Mouse (Mus musculus) MEL (cell line): ENCODE measurements around the gene Gm21828.
"Not testable (repeated sequence)": the region's sequence is repeated elsewhere in the genome, so short reads cannot be mapped to it uniquely, and the experiment has no call there.

Source experiments
- CTCF ChIP-seq, 3 experiments: IDR thresholded peaks in 2 of 3; conservative IDR thresholded peaks in 1 of 3; 2 replicates each; pipeline ENCODE4 v1.5.1; 2011 to 2012; ENCODE audit warnings: low read length in 3 of 3, low read depth in 2 of 3, mild to moderate bottlenecking in 2 of 3, improper control_type of control experiment in 1 of 3, inconsistent platforms in 1 of 3, mixed read lengths in 1 of 3, moderate library complexity in 1 of 3; ENCODE audit not compliant: control insufficient read depth in 1 of 3, insufficient read depth in 1 of 3, poor library complexity in 1 of 3, severe bottlenecking in 1 of 3
- EP300 ChIP-seq, 2 experiments: IDR thresholded peaks; 2 replicates each; pipeline ENCODE4 v1.6.1; 2011; ENCODE audit warnings: improper control_type of control experiment in 2 of 2, low read length in 2 of 2, low read depth in 1 of 2, mild to moderate bottlenecking in 1 of 2
- ETS1 ChIP-seq: IDR thresholded peaks from 2 replicates; pipeline ENCODE4 v1.6.1; 2012; ENCODE audit warnings: low read depth, mild to moderate bottlenecking, inconsistent platforms, low read length, improper control_type of control experiment, moderate library complexity
- GATA1 ChIP-seq: IDR thresholded peaks from 2 replicates; pipeline ENCODE4 v1.6.1; 2011; ENCODE audit warnings: low read depth, low read length, improper control_type of control experiment
- JUND ChIP-seq: IDR thresholded peaks from 2 replicates; pipeline ENCODE4 v1.6.1; 2011; ENCODE audit warnings: low read depth, mild to moderate bottlenecking, improper control_type of control experiment, low read length
- MYB ChIP-seq: IDR thresholded peaks from 2 replicates; pipeline ENCODE4 v1.6.1; 2011; ENCODE audit warnings: mild to moderate bottlenecking, low read depth, low read length, improper control_type of control experiment
- NELFE ChIP-seq: IDR thresholded peaks from 2 replicates; pipeline ENCODE4 v1.6.1; 2011; ENCODE audit warnings: low read depth, low read length, improper control_type of control experiment
- POLR2A ChIP-seq, 2 experiments: IDR thresholded peaks; 2 replicates each; pipeline ENCODE4 v1.6.1; 2011 to 2012; ENCODE audit warnings: low read length in 2 of 2, mild to moderate bottlenecking in 2 of 2, control low read depth in 1 of 2, improper control_type of control experiment in 1 of 2, low read depth in 1 of 2, moderate library complexity in 1 of 2; ENCODE audit not compliant: control insufficient read depth in 1 of 2, insufficient read depth in 1 of 2, poor library complexity in 1 of 2
- RAD21 ChIP-seq: IDR thresholded peaks from 2 replicates; pipeline ENCODE4 v1.6.1; 2011; ENCODE audit warnings: mild to moderate bottlenecking, low read depth, low read length, improper control_type of control experiment
- TBP ChIP-seq: IDR thresholded peaks from 2 replicates; pipeline ENCODE4 v1.8.0; 2011; ENCODE audit warnings: low read depth, low read length, improper control_type of control experiment
- ZNF384 ChIP-seq: IDR thresholded peaks from 2 replicates; pipeline ENCODE4 v1.6.1; 2012; ENCODE audit warnings: low read depth, mild to moderate bottlenecking, inconsistent platforms, low read length, improper control_type of control experiment

DNA sequence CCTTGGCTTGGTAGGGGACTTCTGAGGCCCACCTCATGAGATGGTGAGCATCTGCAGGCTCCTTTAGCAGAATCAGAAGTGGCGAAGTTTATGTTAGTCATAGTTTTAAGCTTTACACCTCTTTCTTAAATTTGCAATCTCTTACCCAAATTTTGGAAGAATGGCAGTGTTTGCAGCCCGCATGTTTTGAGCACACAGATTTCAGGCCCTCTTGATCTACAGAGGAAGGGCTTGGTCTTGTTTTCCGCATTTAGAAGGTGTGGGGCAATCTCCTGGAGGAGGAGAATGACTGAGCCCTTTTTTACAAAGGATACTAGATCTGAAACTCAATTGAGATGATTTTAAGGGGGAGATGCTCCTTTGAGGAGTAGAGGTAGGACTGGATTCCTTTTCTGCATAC is at the start of gene Gm21828:
- TF ChIP-seq CTCF (IDR thresholded peaks at IDR 0.05 in 2 of 3, conservative IDR thresholded peaks at IDR 0.05 in 1 of 3; ENCODE audit: control insufficient read depth in 1 of 3, insufficient read depth in 1 of 3, low read depth in 2 of 3, low read length in 3 of 3, poor library complexity in 1 of 3, severe bottlenecking in 1 of 3); GATA1; RAD21; ZNF384; JUND; POLR2A (IDR thresholded peaks at IDR 0.05; ENCODE audit: control insufficient read depth in 1 of 2, insufficient read depth in 1 of 2, low read depth in 1 of 2, low read length in 2 of 2, poor library complexity in 1 of 2); MYB; TBP; NELFE; EP300 (IDR thresholded peaks at IDR 0.05; ENCODE audit: low read depth in 1 of 2, low read length in 2 of 2); ETS1: not testable (repeated sequence)
